Mouse (Mus musculus) left cerebral cortex, adult 2 months (tissue): ENCODE data around the gene Ephb2. TPM values are rescaled to one million over a fixed set of nuclear protein-coding genes. Genes with fewer than 3 reads are reported as not detected.

Experiments
- DNase-seq, 2 experiments: peaks; one replicate each; pipeline ENCODE4 v3.0.0; 2021 to 2022; ENCODE audit warnings: low spot score in 2 of 2, mixed read lengths in 1 of 2; ENCODE audit errors: extremely low spot score in 1 of 2
- H3K27ac ChIP-seq: fragments of 200-600 bp; 2 replicates; pipeline ENCODE4 v1.8.1; 2022
- H3K4me3 ChIP-seq: fragments of 200-600 bp; 2 replicates; pipeline ENCODE4 v1.8.1; 2022
- CTCF ChIP-seq: fragments of 200-600 bp; IDR thresholded peaks from 2 replicates; pipeline ENCODE4 v1.8.1; 2022; ENCODE audit warnings: antibody characterized with exemption, mild to moderate bottlenecking, moderate library complexity
- intact Hi-C: fragments of 180-260 bp; cut with DNase I; formaldehyde crosslinking; loops from one replicate; pipeline ENCODE4 v1.15.1; 2025
- total RNA-seq, 2 experiments: library from RNA; stranded (reverse); gene quantifications; 2 replicates each; pipeline ENCODE4 v1.2.3; 2021

The Ephb2 gene
- total RNA-seq, 2 experiments from 2014 or later = 17.0 to 18.3 TPM

- intact Hi-C loops = no loop called here
- DNase-seq = no peak
- Histone ChIP-seq H3K4me3 (no peak overlapping the region), H3K27ac (no peak overlapping the region)
- peak; percentile 19 for TF ChIP-seq CTCF
These were observed 24.2 kb upstream of the Ephb2 start for GRCm38 (mm10) chr4:136860022-136860421.

GRCm38 (mm10) chr4:136855081-136855480 is 19.3 kb upstream of the Ephb2 start:
- DNase-seq = peak in 1 of 2 experiments; percentile 51

GRCm38 (mm10) chr4:136852989-136853388 is 17.2 kb upstream of the Ephb2 start:
- DNase-seq = no peak
- Histone ChIP-seq H3K27ac (no peak overlapping the region), H3K4me3 (no peak overlapping the region)
- intact Hi-C loops = no loop called here
- no peak for TF ChIP-seq CTCF

More at GRCm38 (mm10) chr4:136855081-136855480, 19.3 kb upstream of the Ephb2 start:
- no peak overlapping the region for H3K27ac ChIP-seq
- peak; percentile 59 for TF ChIP-seq CTCF
- intact Hi-C loops = no loop called here
- no peak overlapping the region for H3K4me3 ChIP-seq

DNA sequence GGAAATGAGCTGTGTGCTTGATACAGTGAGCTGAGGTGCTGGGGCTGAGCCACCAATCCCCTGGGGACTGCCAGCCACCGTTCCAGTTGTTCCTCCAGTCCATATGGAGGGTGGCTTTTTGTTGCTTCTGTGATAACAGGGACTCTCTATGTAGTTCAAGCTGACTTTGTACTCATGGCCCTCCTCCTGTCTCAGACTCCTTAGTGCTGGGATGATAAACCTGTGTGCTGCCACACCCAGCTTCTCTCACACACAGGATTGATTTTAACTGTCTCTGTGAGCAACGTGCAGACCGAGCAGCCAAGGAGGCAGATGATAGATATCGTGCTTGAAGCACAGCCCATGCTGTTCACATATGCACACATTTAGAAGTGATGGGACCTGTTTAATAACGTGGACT is 16.3 kb upstream of the Ephb2 start:
- Histone ChIP-seq H3K27ac (no peak overlapping the region), H3K4me3 (no peak overlapping the region)
- intact Hi-C loops = no loop called here
- DNase-seq = no peak
- no peak for TF ChIP-seq CTCF

- intact Hi-C loops = no loop called here
- no peak for TF ChIP-seq CTCF
- peak overlapping the region; percentile 40; the same call in 1 of the 2 replicates for H3K27ac ChIP-seq
- no peak overlapping the region for H3K4me3 ChIP-seq
- peak in 1 of 2 experiments; percentile 29 for DNase-seq
These were observed 12.8 kb upstream of the Ephb2 start for GRCm38 (mm10) chr4:136848565-136848964.

- no peak for TF ChIP-seq CTCF
- intact Hi-C loops = no loop called here
These were observed 11.4 kb upstream of the Ephb2 start for GRCm38 (mm10) chr4:136847166-136847565.

DNA sequence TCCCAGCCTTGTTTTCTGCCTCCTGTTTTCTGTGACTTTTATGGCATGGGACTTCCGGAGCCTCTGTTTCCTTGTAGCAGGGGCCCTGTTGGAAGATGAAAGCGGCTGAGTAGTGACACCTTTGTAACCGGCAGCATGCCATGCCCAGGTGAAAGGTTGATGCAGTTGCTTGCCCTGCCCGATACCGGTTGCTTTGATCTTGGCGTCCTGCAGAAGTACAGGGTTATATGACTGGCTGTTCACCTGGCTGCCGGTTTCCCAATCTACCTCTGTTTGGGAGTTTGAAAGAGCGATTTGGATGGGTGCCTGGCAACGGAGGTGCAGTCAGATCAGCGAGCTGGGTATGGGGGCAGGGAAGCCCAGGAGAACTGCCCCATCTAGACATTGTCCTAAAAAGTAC is 7.0 kb upstream of the Ephb2 start:
- intact Hi-C loops = no loop called here

More at GRCm38 (mm10) chr4:136847166-136847565, 11.4 kb upstream of the Ephb2 start:
- Histone ChIP-seq H3K27ac (no peak overlapping the region), H3K4me3 (no peak overlapping the region)
- no peak for DNase-seq

DNA sequence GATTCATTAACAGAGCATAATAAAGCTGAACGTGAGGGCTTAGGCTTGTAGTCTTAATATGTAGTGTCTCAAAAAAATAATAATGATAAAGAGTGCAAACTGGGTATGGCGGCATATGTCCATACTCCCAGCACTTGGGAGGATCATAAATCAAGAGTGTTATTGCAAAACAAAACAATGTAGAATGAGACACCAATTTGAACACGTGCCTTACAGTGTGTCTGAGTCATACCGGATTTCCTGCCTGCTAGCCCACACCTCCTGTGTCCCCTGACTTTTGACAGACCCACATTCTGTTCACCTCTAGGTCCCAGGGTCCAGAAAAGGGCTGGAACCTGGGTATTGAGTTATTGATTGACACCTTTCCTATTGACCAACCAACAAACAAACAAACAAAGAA is 6.2 kb upstream of the Ephb2 start:
- no peak for TF ChIP-seq CTCF
- DNase-seq = no peak
- H3K4me3 ChIP-seq = no peak overlapping the region
- H3K27ac ChIP-seq = no peak overlapping the region
- intact Hi-C loops = no loop called here

More for the DNA sequence above, 7.0 kb upstream of the Ephb2 start:
- Histone ChIP-seq H3K4me3 (no peak overlapping the region), H3K27ac (no peak overlapping the region)
- no peak for DNase-seq
- no peak for TF ChIP-seq CTCF

- Histone ChIP-seq H3K4me3 (no peak overlapping the region), H3K27ac (no peak overlapping the region)
- peak; percentile 78 to 86 for DNase-seq
- TF ChIP-seq CTCF = peak; percentile 92
- intact Hi-C loops = loop anchor here (1.0 kb wide), 1 partner anchor 163 kb away; no protein-coding TSS in a partner anchor
These were observed 5.3 kb upstream of the Ephb2 start for GRCm38 (mm10) chr4:136841056-136841455.

DNA sequence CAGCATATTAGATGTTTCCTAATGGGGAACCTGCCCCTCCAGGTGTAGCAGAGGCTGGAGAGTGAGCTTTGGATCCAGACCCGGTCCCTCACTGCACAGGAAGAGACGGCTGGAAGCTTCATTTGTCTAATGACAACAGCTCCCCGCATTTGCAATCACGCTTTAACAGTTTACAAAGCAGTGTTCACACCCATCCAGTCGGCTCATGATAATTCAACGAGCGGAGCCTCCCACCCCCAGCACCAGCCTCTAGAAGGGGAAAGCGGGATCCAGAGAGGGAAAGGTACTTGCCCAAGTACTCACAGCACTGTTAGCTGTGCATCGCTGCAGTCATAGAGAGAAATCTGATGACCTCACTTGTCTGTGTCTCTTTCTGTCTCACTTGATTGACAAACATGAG is 2.7 kb upstream of the Ephb2 start:
- DNase-seq = no peak
- H3K4me3 ChIP-seq = no peak overlapping the region
- no peak overlapping the region for H3K27ac ChIP-seq
- intact Hi-C loops = no loop called here
- no peak for TF ChIP-seq CTCF

DNA sequence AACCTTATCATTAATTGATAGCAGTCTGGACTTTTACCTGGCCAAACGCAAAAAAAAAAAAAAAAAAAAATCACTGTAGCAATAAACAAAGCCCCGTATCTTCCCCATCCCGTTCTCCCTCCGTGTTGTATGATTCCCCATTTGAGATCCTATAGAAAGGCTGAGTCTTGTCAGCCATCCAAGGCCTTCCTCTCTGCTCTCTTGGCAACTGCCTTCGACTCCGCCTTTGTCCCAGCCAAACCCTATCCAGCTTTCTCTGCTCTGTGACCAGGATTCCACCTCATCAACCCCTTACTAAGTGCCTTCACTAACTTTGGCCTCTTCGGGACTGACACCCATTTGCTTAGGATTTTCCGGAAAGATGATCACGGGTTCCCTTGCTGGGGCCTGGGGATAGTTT is 2.2 kb upstream of the Ephb2 start:
- Histone ChIP-seq H3K27ac (no peak overlapping the region), H3K4me3 (no peak overlapping the region)
- no peak for TF ChIP-seq CTCF
- no peak for DNase-seq
- intact Hi-C loops = no loop called here

DNA sequence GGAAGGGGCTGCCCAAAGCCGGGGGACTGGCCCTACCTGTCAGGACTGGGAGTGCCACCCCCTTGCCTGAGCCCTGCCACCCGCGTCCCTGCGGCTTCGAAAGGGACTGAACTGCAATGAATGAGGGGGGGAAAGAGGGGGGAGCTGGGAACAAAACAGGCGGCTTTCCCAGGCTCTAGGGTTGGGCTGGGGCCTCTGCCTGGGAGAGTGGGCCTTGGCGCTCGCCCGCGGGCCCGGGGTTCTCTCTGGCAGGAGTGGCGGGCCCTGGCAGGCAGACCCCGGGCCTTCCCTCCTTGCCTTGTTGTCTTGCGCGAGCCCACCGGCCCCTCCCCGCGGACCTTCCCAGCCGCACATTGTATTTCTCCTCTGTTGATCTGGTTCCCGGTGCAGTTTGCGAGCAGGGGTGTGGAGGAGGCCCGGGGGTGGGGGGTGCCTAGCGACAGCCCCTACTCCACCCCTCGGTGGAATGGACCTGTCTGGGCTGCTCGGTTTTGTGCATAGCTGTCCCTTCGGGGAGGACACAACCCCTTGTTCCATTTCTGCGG is 671 bp upstream of the Ephb2 start:
- no peak; the same call in 1 of the 2 replicates for TF ChIP-seq CTCF
- intact Hi-C loops = no loop called here
- Histone ChIP-seq H3K27ac (peak overlapping the region; percentile 99), H3K4me3 (peak overlapping the region; percentile 72)
- no peak for DNase-seq
